Mouse (Mus musculus) c-Kit-negative CD71-positive TER-119-positive erythroid progenitor cells, embryonic 14.5 days (primary cell): Measurements from ENCODE around the gene Abcc12.

Source experiments
- DNase-seq: peaks from one replicate; pipeline ENCODE4 v3.0.0-alpha.2; 2013; ENCODE audit warnings: low read depth, low spot score

The Abcc12 gene

DNA sequence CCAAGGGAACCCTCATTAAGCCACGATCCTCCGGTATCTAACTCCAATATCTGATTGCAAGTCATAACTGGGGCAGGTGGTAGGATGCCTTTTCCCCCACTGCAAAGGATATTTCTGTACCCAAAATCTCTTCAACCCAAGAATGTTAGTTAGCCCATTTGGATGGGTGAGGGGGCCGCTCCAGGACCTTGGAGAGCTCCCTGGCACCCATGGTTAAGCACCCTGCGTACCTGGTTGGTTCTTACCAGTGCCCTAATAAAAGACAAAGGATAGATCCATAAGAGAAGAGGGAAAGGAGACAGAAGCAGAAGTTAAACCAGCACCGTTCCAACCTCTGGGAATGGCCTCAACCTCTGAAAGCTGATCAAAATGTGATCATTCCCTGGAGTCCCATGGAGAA lies 67.6 kb downstream of the Abcc12 start:
- no peak for DNase-seq

- no peak for DNase-seq
Measured at GRCm38 (mm10) chr8:86512131-86512792, 68.2 kb downstream of the Abcc12 start.

DNA sequence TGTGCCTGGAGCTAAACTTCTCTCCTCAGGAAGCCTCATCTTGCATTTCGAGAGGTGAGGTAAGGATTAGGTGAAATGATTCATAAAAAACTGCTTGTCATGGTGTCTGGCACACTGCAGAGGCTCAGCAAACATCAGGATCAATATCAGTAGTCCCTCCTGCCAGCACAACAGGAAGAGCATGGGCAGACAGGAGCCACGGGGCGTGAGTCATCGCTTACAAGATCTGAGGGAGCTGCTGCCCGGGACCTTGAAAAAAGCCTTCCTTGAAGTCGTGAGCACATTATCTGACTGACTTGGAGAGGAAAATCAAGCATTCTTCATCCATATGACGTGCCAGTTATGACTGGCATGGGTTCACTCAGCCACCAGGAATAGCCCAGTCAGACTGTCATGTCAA lies 79.1 kb downstream of the Abcc12 start:
- no peak for DNase-seq

GRCm38 (mm10) chr8:86495056-86495455 lies 85.4 kb downstream of the Abcc12 start:
- DNase-seq, result no peak

DNA sequence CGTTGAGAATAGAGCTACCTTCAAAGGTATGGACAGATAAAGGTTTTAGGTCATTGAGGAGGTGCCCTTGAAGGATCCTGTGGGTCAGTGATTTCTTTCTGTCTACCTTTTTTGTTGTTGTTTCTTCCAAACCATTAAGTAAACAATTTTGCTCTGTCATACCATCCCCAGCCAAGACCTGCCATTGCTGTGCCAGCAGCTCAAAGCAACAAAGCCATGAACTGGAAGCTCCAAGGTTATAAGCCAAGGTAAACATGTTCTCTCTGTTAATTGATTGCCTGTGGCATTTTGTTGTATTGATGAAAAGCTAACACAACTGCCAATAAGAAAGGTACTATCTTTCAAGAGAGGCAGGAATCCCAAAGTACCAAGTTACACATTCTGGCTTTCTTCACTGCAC lies 86.6 kb downstream of the Abcc12 start:
- DNase-seq, result no peak

DNA sequence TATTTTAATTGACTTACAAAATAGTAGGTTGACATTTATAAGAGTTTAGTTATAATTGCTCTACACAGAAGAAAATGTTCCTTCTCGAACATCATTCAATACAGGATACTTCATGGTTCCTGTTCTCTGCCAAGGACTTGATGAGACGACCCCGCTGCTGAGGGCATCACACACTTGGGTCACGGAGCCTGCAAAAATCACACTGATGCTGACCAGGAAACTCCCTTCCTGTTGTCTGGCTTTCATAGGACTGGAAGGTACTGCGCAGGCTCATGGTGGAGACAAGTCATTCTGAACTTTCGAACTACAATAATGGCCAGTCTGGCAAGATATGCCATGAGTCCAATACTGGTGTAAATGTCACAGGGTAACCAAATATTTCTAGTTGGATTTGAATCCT lies 95.1 kb downstream of the Abcc12 start:
- no peak for DNase-seq

GRCm38 (mm10) chr8:86484244-86484643 lies 96.2 kb downstream of the Abcc12 start:
- no peak for DNase-seq

- no peak for DNase-seq
Measured at GRCm38 (mm10) chr8:86482116-86482515, 98.4 kb downstream of the Abcc12 start.

DNA sequence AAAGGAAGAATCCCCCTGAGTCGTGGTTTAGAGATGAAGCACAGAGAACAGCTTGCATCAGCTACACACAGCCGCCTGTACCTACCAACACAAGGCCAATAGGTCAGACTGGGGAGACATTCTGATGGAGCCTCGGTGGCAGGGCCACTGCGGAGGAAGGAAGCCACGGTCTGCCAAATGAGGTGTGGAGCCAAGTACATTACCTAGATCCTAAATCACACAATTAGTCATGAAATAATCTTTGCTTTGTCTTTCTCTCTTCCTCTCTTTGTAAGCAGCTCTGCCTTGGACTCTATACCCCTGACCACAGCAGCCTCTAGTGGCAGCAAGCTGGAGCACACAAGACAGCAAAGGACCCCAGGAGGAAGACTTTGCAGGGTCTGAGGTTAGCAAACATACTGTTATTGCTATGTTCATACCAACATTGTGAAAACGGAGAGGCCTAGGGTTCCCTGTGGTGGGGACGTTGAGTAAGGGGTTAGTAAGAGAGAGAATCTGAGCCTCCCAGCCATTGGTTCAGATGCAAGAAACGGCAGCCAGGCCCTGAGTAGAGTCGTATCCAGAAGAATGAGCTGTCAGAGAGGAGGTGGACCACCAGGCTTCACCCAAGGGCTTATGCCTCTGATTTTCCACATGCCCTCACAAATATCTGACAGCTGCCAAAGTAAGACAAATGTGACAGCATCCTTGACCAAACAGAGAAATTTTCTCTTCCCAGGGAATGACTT lies 104.6 kb downstream of the Abcc12 start:
- DNase-seq, result no peak

- no peak for DNase-seq
Measured at GRCm38 (mm10) chr8:86474461-86474860, 106.0 kb downstream of the Abcc12 start.

- no peak for DNase-seq
Measured at GRCm38 (mm10) chr8:86473121-86473520, 107.4 kb downstream of the Abcc12 start.

DNA sequence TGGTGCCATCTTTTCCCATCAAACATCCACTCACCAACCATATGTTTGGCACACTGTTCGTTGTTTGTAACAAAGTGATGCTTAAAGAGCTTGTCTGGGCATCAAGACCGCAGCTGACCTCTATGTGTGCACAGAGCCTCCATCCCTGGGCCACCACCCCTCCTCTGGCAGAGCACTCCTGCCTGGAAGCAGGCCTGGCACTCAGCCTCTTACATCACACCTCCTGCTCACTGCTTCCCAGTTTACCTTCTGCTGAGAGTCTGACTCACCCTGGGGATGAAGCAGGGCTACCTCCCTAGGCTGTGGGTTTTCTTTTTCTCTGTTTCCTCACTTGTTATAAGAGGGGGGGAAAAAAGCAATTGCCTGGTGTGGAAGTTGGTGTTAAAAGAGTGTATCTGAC lies 109.8 kb downstream of the Abcc12 start:
- DNase-seq, result no peak

- DNase-seq, result no peak
Measured at GRCm38 (mm10) chr8:86463215-86463614, 117.3 kb downstream of the Abcc12 start.

DNA sequence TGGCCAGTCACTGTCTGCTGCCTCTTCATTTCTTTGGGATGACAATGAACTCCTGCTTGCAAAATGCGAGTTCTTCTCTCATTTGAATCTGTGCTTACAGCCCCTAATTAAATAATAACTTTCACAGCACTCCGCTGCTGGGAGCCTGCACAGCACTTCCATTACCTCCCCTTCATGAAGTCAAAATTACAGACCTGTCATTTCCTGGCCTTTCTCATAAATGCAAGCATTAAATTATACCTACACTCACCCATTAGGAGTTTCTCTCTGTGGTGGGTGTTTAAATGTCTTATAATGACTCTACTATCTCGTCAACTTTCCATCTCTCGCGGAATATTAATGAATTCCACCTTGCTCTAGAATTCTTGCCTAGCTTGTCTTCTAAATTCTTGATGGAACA lies 120.1 kb downstream of the Abcc12 start:
- no peak for DNase-seq

DNA sequence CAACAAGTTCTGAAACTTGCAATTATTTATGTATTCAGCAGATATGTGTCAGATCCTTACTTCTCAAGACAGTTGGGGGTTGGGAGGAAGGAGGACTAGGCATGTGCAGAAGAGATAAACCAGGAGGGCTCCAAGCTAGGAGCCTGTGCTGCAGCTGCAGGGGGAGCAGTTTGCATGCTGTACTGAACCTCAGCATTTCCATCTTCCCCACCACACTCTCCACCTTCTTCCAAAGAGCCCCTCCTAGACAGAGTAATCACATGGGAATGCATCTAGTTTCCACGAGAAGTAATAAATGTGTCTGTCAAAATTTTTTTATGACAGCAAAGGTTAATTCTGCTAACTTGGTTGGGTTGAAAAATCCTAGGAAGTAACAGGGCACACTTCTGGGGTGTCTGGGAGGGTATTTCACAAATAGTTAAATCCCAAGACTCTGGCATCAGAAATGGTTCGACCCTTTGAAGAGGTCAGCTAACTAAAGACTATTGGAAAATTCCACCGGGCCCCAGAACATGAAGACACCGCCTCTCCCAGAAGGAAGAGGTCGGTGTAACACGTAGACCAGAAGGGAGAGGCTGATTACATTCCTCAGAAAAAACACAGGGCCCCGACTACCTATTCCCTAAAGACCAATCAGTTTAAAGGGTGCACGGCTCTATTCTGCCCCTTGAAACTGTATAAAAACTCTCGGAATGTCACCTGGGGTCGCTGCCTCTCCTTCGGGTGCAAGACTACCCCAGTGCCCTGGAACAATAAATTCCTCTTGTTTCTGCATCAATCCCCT lies 126.6 kb downstream of the Abcc12 start:
- DNase-seq, result no peak

DNA sequence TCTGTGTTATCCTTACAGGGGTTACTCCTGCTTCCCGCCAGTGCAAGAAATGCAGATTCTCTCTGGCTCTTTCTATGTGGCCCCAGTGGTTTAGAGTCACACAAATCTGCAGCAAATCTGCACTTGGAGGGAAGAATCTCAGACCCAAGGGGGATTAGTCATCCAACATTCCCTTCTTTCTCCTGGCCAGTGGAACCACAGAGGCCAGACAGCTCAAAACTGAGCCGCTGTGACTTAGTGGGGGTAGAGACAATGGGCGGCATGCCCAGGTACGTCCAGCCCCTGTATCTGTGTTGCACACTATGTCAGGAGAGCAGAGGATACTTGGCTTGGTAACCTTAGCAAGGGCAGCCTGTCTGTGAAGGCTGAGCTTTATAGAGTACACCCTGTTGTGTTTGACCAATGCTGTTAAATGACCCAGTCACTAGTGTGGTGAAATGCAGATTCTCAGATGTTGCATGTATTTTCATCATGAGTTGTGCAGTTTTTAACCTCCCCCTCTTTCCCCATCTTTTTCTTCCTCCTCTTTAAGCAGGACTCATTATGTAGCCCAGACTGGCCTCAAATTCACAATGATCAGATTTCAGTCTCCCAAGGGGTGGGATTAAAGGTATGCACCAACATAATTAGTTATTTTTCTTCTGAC lies 130.5 kb downstream of the Abcc12 start:
- no peak for DNase-seq

DNA sequence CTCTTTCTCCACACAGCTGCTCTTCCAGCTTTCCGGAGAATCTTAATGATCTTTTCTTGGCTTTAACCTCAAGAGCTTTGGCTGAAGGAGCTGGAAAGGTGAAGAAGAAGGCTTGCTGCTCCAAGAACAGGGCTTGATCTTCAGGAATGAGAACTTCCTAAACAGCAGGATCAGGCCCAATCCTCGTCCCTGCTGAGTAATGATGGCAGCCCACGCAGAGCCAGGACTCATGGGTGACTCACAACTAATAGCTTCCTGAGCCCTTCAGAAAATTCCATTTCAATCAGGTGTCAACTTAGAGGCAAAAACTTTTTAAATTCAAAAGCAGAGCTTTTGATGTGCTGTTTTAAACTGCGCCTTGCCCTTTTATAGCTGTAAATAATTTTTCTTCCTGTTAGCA lies 135.0 kb downstream of the Abcc12 start:
- no peak for DNase-seq

DNA sequence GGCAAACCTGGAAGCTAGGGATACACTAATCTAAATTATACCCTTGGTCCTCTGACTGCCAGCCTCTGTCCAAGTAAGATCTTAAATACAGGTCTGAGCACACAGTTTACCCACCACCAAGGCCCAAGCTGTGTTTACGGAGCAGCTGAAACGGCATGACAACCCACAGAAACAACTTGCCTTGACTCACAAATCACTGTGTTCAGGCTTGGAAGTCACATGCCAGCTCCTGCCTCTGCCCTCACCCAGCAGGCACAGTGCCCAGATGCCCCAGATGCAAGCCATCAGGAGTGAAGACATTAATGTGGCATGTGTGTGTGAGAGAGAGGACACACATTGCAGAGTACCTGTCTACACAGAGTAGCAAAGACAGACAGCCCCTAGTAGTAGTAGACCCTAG lies 136.7 kb downstream of the Abcc12 start:
- DNase-seq, result no peak

DNA sequence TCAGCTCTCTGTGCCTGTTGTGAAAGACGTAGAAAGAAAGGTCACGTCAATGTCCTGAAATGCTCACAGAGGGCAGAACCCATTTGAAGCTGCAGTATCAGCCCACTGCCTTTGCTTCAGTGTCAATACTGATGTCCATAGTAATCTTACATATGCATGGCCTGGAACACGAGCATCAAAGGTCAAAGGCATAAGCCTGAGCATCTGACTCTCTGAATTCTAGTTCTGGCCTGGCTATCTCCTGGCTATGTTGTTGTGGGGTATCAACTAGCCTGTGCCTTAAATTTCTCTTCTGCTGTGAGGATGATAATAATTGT lies 141.5 kb downstream of the Abcc12 start:
- no peak for DNase-seq

GRCm38 (mm10) chr8:86438133-86438982 lies 142.1 kb downstream of the Abcc12 start:
- no peak for DNase-seq

DNA sequence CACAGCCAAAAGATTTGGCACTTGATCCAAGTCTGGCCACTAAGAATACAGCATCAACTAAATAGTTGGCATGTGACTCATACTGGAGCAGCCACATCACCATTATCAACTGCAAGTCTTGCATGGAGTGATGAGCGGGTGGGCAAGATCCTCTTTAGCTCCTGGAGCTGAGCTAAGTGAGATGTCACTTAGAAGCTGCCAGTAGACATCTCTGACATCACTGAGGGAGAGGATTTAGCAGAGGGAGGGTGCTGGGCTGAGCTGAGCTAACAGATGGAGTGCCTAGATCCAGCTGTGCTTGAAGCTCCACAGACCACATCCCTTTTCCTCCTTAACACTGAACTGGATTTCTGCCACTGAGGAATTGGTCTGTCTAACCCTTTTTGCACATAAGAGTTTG lies 143.1 kb downstream of the Abcc12 start:
- DNase-seq, result no peak
